Mouse (Mus musculus) embryo, embryonic 10.5 days (tissue): ENCODE measurements around the gene Scgb2b15.
"Not testable (repeated sequence)": the region's sequence is repeated elsewhere in the genome, so short reads cannot be mapped to it uniquely, and the experiment has no call there.

Experiments
- DNase-seq: peaks from one replicate; pipeline ENCODE4 v3.0.0-alpha.2; 2015; ENCODE audit warnings: low spot score

The Scgb2b15 gene

GRCm38 (mm10) chr7:32829562-32829961, at the start of gene Scgb2b15:
Gene Scgb2b15, minus strand, starts transcription at chr7:32829662.
- not testable (repeated sequence) for DNase-seq

GRCm38 (mm10) chr7:32836254-32836653, 6.8 kb upstream of the Scgb2b15 start, which contains the start of gene Scgb1b15:
Gene Scgb1b15, plus strand, starts transcription at chr7:32836554.
- DNase-seq, result not testable (repeated sequence)
